Mouse (Mus musculus) megakaryocyte, embryonic 14.5 days (primary cell): ENCODE measurements around the gene Zfp280d. TPM values are rescaled to one million over a fixed set of nuclear protein-coding genes. Genes with fewer than 3 reads are reported as not detected.

ENCODE experiments used
- H3K27me3 ChIP-seq: replicated peaks from 2 replicates; pipeline ENCODE3; 2012; ENCODE audit warnings: inconsistent platforms
- H3K36me3 ChIP-seq: replicated peaks from 2 replicates; pipeline ENCODE3; 2012; ENCODE audit warnings: low read length, inconsistent platforms, mixed read lengths
- H3K4me1 ChIP-seq: 2 replicates; pipeline ENCODE4 v1.6.1; 2012; ENCODE audit warnings: inconsistent platforms
- H3K4me3 ChIP-seq: replicated peaks from 2 replicates; pipeline ENCODE3; 2012; ENCODE audit warnings: moderate library complexity, mild to moderate bottlenecking, inconsistent platforms
- H3K9me3 ChIP-seq: 2 replicates; pipeline ENCODE4 v1.6.1; 2012; ENCODE audit warnings: inconsistent platforms
- FLI1 ChIP-seq: IDR thresholded peaks from 2 replicates; pipeline ENCODE4 v1.6.1; 2012; ENCODE audit warnings: low read length, inconsistent platforms, mixed read lengths
- GATA1 ChIP-seq: IDR thresholded peaks from 3 replicates; pipeline ENCODE4 v1.6.1; 2012; ENCODE audit warnings: mixed read lengths, low read length, inconsistent platforms, borderline replicate concordance
- polyA plus RNA-seq: library from polyadenylated mRNA; stranded (reverse); fragments of >175 nt; gene quantifications from 2 replicates; pipeline ENCODE4 v1.2.3, GENCODE M21; 2012; ENCODE audit warnings: low replicate concordance; ENCODE audit not compliant: insufficient read depth

The Zfp280d gene
- polyA plus RNA-seq, 1 experiment, result 1.1 TPM

GRCm38 (mm10) chr9:72336069-72336468 is 61.4 kb downstream of the Zfp280d start:
- TF ChIP-seq FLI1 (no peak), GATA1 (no peak)
- Histone ChIP-seq H3K9me3 (no peaks in the 10 kb centered on the region), H3K27me3 (no peaks in the 10 kb centered on the region), H3K4me1 (peaks cover 10% of the 10 kb centered on the region; the same call in 1 of the 2 replicates), H3K4me3 (no peak overlapping the region), H3K36me3 (peaks cover 55% of the 10 kb centered on the region)

- Histone ChIP-seq H3K9me3 (no peaks in the 10 kb centered on the region), H3K4me3 (no peak overlapping the region), H3K27me3 (no peaks in the 10 kb centered on the region), H3K36me3 (peaks cover 49% of the 10 kb centered on the region), H3K4me1 (peaks cover 10% of the 10 kb centered on the region; the same call in 1 of the 2 replicates)
- TF ChIP-seq FLI1 (no peak), GATA1 (no peak)
Observed at GRCm38 (mm10) chr9:72339119-72339518, 64.5 kb downstream of the Zfp280d start.

- no peak overlapping the region for H3K4me3 ChIP-seq
- no peaks in the 10 kb centered on the region for H3K27me3 ChIP-seq
- H3K36me3 ChIP-seq, result peaks cover 59% of the 10 kb centered on the region
- no peaks in the 10 kb centered on the region for H3K4me1 ChIP-seq
- TF ChIP-seq FLI1 (no peak), GATA1 (no peak)
- no peaks in the 10 kb centered on the region for H3K9me3 ChIP-seq
Observed at GRCm38 (mm10) chr9:72343844-72344243, 69.2 kb downstream of the Zfp280d start.

GRCm38 (mm10) chr9:72372359-72372758 is 97.7 kb downstream of the Zfp280d start:
- Histone ChIP-seq H3K27me3 (peaks cover 2% of the 10 kb centered on the region), H3K4me1 (peaks cover 4% of the 10 kb centered on the region; the same call in 1 of the 2 replicates), H3K36me3 (no peaks in the 10 kb centered on the region), H3K4me3 (no peak overlapping the region), H3K9me3 (peaks cover 4% of the 10 kb centered on the region; the same call in 1 of the 2 replicates)
- TF ChIP-seq GATA1 (no peak), FLI1 (no peak)

- Histone ChIP-seq H3K36me3 (no peaks in the 10 kb centered on the region), H3K4me3 (no peak overlapping the region), H3K27me3 (peaks cover 2% of the 10 kb centered on the region), H3K4me1 (peaks cover 4% of the 10 kb centered on the region; the same call in 1 of the 2 replicates), H3K9me3 (peaks cover 4% of the 10 kb centered on the region; the same call in 1 of the 2 replicates)
- no peak for TF ChIP-seq GATA1
- TF ChIP-seq FLI1, result no peak
Observed at GRCm38 (mm10) chr9:72374074-72374473, 99.4 kb downstream of the Zfp280d start.

GRCm38 (mm10) chr9:72374996-72375395 is 100.3 kb downstream of the Zfp280d start:
- Histone ChIP-seq H3K9me3 (peaks cover 4% of the 10 kb centered on the region; the same call in 1 of the 2 replicates), H3K36me3 (no peaks in the 10 kb centered on the region), H3K27me3 (peaks cover 2% of the 10 kb centered on the region), H3K4me1 (peaks cover 4% of the 10 kb centered on the region; the same call in 1 of the 2 replicates), H3K4me3 (no peak overlapping the region)
- TF ChIP-seq FLI1 (no peak), GATA1 (no peak)

- peaks cover 4% of the 10 kb centered on the region; the same call in 1 of the 2 replicates for H3K9me3 ChIP-seq
- H3K4me3 ChIP-seq, result no peak overlapping the region
- H3K4me1 ChIP-seq, result peaks cover 4% of the 10 kb centered on the region; the same call in 1 of the 2 replicates
- TF ChIP-seq FLI1 (no peak), GATA1 (no peak)
- no peaks in the 10 kb centered on the region for H3K36me3 ChIP-seq
- H3K27me3 ChIP-seq, result peaks cover 2% of the 10 kb centered on the region
Observed at GRCm38 (mm10) chr9:72375639-72376038, 101.0 kb downstream of the Zfp280d start.

- no peaks in the 10 kb centered on the region for H3K36me3 ChIP-seq
- no peak for TF ChIP-seq FLI1
- no peak for TF ChIP-seq GATA1
- no peak overlapping the region for H3K4me3 ChIP-seq
- peaks cover 6% of the 10 kb centered on the region for H3K27me3 ChIP-seq
- no peaks in the 10 kb centered on the region for H3K9me3 ChIP-seq
- no peaks in the 10 kb centered on the region for H3K4me1 ChIP-seq
Observed at GRCm38 (mm10) chr9:72385786-72386185, 111.1 kb downstream of the Zfp280d start.

GRCm38 (mm10) chr9:72388934-72389333 is 114.3 kb downstream of the Zfp280d start:
- no peaks in the 10 kb centered on the region for H3K4me1 ChIP-seq
- TF ChIP-seq GATA1, result no peak
- TF ChIP-seq FLI1, result no peak
- no peaks in the 10 kb centered on the region for H3K9me3 ChIP-seq
- no peaks in the 10 kb centered on the region for H3K36me3 ChIP-seq
- H3K27me3 ChIP-seq, result peaks cover 12% of the 10 kb centered on the region
- no peak overlapping the region for H3K4me3 ChIP-seq

- no peak overlapping the region for H3K4me3 ChIP-seq
- H3K36me3 ChIP-seq, result no peaks in the 10 kb centered on the region
- no peaks in the 10 kb centered on the region for H3K9me3 ChIP-seq
- no peaks in the 10 kb centered on the region for H3K4me1 ChIP-seq
- peaks cover 12% of the 10 kb centered on the region for H3K27me3 ChIP-seq
- no peak for TF ChIP-seq GATA1
- no peak for TF ChIP-seq FLI1
Observed at GRCm38 (mm10) chr9:72389431-72390002, 114.9 kb downstream of the Zfp280d start.
